In the genomic region with DNA sequence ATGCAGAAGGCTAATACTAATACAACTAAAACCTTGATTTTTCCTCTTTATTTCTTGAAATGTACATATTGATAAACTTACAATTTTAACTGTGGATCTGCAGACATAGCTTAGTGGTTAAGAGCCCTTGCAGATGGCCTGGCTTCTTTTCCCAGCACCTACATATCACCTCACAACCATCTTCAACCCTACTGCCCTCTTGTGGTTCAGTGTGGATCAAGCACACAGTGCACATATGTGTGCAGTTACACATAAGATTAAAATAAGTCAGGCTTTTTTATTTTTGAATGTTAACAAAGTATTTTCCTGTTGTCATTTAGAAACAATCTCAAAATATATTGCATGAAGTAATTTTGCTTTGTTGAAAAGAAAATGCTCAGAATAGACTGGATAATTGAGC, we compare ENCODE assay signal across 10 mouse cellular contexts.
DNase-seq lines count a peak whose midpoint lies in the region; ATAC-seq and TF ChIP-seq lines count a peak whose summit lies in the region.
"Had no signal": no experiment of that assay in that cellular context is flagged by ENCODE, and none has a peak within 500 bp of the region (broad histone marks: within the 10 kb centered on the region; RNA-seq: fewer than 3 reads in every experiment).

No protein-coding gene starts in this region.

- H3K4me2 ChIP-seq in neural tube, embryonic 11.5 days (ENCODE audit: low read depth), result no peak overlapping the region
- H3K4me2 ChIP-seq in neural tube, embryonic 15.5 days, result no peak overlapping the region
- no peak overlapping the region for H3K4me2 ChIP-seq in liver, embryonic 13.5 days
- H3K4me2 ChIP-seq: embryonic facial prominence, embryonic 12.5 days had no signal

- no peak overlapping the region for H3K4me3 ChIP-seq in neural tube, embryonic 11.5 days (ENCODE audit: low read depth, low read length)
- H3K4me3 ChIP-seq in neural tube, embryonic 15.5 days (replicated peaks), result no peak overlapping the region
- no peak overlapping the region for H3K4me3 ChIP-seq in liver, embryonic 13.5 days (replicated peaks)
- no peak overlapping the region for H3K4me3 ChIP-seq in cerebellum, adult 2 months (replicated peaks; ENCODE audit: insufficient read depth, low read depth, low read length)
- H3K4me3 ChIP-seq: embryonic facial prominence, embryonic 12.5 days; myocyte had no signal

- no peak; the same call in 1 of the 2 replicates for TF ChIP-seq CTCF in cerebellum, adult 2 months (IDR thresholded peaks at IDR 0.05; ENCODE audit: borderline replicate concordance, insufficient read depth, low read depth, low read length)

- no peak for TF ChIP-seq POLR2A in cerebellum, adult 2 months (IDR thresholded peaks at IDR 0.05; ENCODE audit: borderline replicate concordance, insufficient read depth, low read length)

- peak; percentile 25 to 28 for DNase-seq in cerebellum, postnatal 10 days
- DNase-seq in cerebellum, adult 11-12 months, result no peak
- DNase-seq in neural tube, embryonic 11.5 days (ENCODE audit: low spot score), result peak; percentile 28
- peak; percentile 22 for DNase-seq in liver, embryonic 13.5 days
- DNase-seq in thymus, postnatal 25 days, result peak; percentile 45
- DNase-seq in layer of hippocampus, postnatal 25 days (ENCODE audit: extremely low spot score in 1 of 2, low spot score in 1 of 2), result no peak
- DNase-seq in cerebellum, adult 2 months, result no peak

- no peaks in the 10 kb centered on the region for H3K27me3 ChIP-seq in neural tube, embryonic 11.5 days (ENCODE audit: control insufficient read depth, insufficient read depth, low read length)
- H3K27me3 ChIP-seq in neural tube, embryonic 15.5 days (replicated peaks), result no peaks in the 10 kb centered on the region
- H3K27me3 ChIP-seq in liver, embryonic 13.5 days, result no peaks in the 10 kb centered on the region
- H3K27me3 ChIP-seq in cerebellum, adult 2 months (ENCODE audit: control insufficient read depth, insufficient read depth, low read length), result no peaks in the 10 kb centered on the region
- H3K27me3 ChIP-seq: embryonic facial prominence, embryonic 12.5 days had no signal

- H3K27ac ChIP-seq in neural tube, embryonic 11.5 days (ENCODE audit: low read depth, low read length), result no peak overlapping the region
- H3K27ac ChIP-seq in neural tube, embryonic 15.5 days (replicated peaks), result no peak overlapping the region
- H3K27ac ChIP-seq in liver, embryonic 13.5 days, result no peak overlapping the region
- no peak overlapping the region for H3K27ac ChIP-seq in cerebellum, adult 2 months (ENCODE audit: insufficient read depth, low read length)
- H3K27ac ChIP-seq: embryonic facial prominence, embryonic 12.5 days had no signal

- H3K9me3 ChIP-seq in neural tube, embryonic 11.5 days (ENCODE audit: control insufficient read depth, low read length), result no peaks in the 10 kb centered on the region
- H3K9me3 ChIP-seq in neural tube, embryonic 15.5 days (replicated peaks), result no peaks in the 10 kb centered on the region
- no peaks in the 10 kb centered on the region for H3K9me3 ChIP-seq in liver, embryonic 13.5 days (replicated peaks)
- H3K9me3 ChIP-seq: embryonic facial prominence, embryonic 12.5 days had no signal

- no peak overlapping the region for H3K9ac ChIP-seq in neural tube, embryonic 11.5 days (ENCODE audit: low read length)
- no peak overlapping the region for H3K9ac ChIP-seq in neural tube, embryonic 15.5 days (replicated peaks)
- no peak overlapping the region for H3K9ac ChIP-seq in liver, embryonic 13.5 days
- H3K9ac ChIP-seq: embryonic facial prominence, embryonic 12.5 days had no signal

- no peak for ATAC-seq in neural tube, embryonic 11.5 days (ENCODE audit: insufficient read depth, low FRiP score, low TSS enrichment)
- no peak for ATAC-seq in neural tube, embryonic 15.5 days (ENCODE audit: low FRiP score)
- no peak for ATAC-seq in liver, embryonic 13.5 days (ENCODE audit: low read depth)

- peaks cover 2% of the 10 kb centered on the region for H3K36me3 ChIP-seq in neural tube, embryonic 11.5 days (ENCODE audit: control insufficient read depth, insufficient read depth, low read length)
- H3K36me3 ChIP-seq in neural tube, embryonic 15.5 days, result peaks cover 9% of the 10 kb centered on the region; the same call in 1 of the 2 replicates
- peaks cover 16% of the 10 kb centered on the region for H3K36me3 ChIP-seq in liver, embryonic 13.5 days

- H3K4me1 ChIP-seq in neural tube, embryonic 11.5 days (ENCODE audit: control insufficient read depth, insufficient read depth, low read length), result no peaks in the 10 kb centered on the region
- no peaks in the 10 kb centered on the region for H3K4me1 ChIP-seq in neural tube, embryonic 15.5 days
- H3K4me1 ChIP-seq in liver, embryonic 13.5 days (replicated peaks), result no peaks in the 10 kb centered on the region
- no peaks in the 10 kb centered on the region for H3K4me1 ChIP-seq in cerebellum, adult 2 months (ENCODE audit: control insufficient read depth, insufficient read depth, low read length)
- H3K4me1 ChIP-seq: embryonic facial prominence, embryonic 12.5 days had no signal

Comparison
In these comparisons a context has a peak if more than half of its experiments do, and no peak if none do; other contexts are left out.
1. DNase-seq: peak in cerebellum, postnatal 10 days (2 of 2), neural tube, embryonic 11.5 days (single experiment), liver, embryonic 13.5 days (single experiment) and thymus, postnatal 25 days (single experiment); none in cerebellum, adult 11-12 months (single experiment), layer of hippocampus, postnatal 25 days (0 of 2) and cerebellum, adult 2 months (0 of 2).